Mouse (Mus musculus) kidney, adult 2 months (tissue): ENCODE measurements around the gene Aloxe3. TPM values are rescaled to one million over a fixed set of nuclear protein-coding genes. Genes with fewer than 3 reads are reported as not detected.

Experiments used
- DNase-seq: peaks from one replicate; pipeline ENCODE4 v3.0.0; 2021
- H3K27ac ChIP-seq: fragments of 200-500 bp; 2 replicates; pipeline ENCODE4 v1.5.1; 2012; ENCODE audit warnings: low read depth, low read length, control low read depth, inconsistent platforms; ENCODE audit not compliant: insufficient read depth
- H3K27me3 ChIP-seq: fragments of 200-500 bp; replicated peaks from 2 replicates; pipeline ENCODE4 v1.6.1; 2012; ENCODE audit warnings: mild to moderate bottlenecking, moderate library complexity, low read length, inconsistent platforms; ENCODE audit not compliant: control insufficient read depth, insufficient read depth
- H3K36me3 ChIP-seq: fragments of 200-500 bp; 2 replicates; pipeline ENCODE4 v1.6.1; 2012; ENCODE audit warnings: mild to moderate bottlenecking, moderate library complexity, low read length, inconsistent platforms; ENCODE audit not compliant: control insufficient read depth, insufficient read depth
- H3K4me1 ChIP-seq: fragments of 200-500 bp; 2 replicates; pipeline ENCODE4 v1.6.1; 2011; ENCODE audit warnings: low read length; ENCODE audit not compliant: control insufficient read depth, insufficient read depth
- H3K4me3 ChIP-seq: fragments of 200-500 bp; 2 replicates; pipeline ENCODE4 v1.5.1; 2011; ENCODE audit warnings: mild to moderate bottlenecking, low read depth, low read length, control low read depth; ENCODE audit not compliant: insufficient read depth
- CTCF ChIP-seq: fragments of 200-500 bp; conservative IDR thresholded peaks from 2 replicates; pipeline ENCODE4 v1.5.1; 2011; ENCODE audit warnings: low read depth, mild to moderate bottlenecking, control low read depth, low read length, moderate library complexity, mixed read lengths; ENCODE audit not compliant: insufficient read depth, insufficient read length
- POLR2A ChIP-seq: fragments of 200-500 bp; IDR thresholded peaks from one replicate; pipeline ENCODE4 v1.6.1; 2011; ENCODE audit warnings: low read depth, low read length, control low read depth
- WGBS: fragments of 180-500 bp; shearing (Covaris S2); methylation state at CpG from one replicate; pipeline ENCODE4 v1.1.7; 2018; 5-methylcytosine and 5-hydroxymethylcytosine counted together
- polyA plus RNA-seq: library from polyadenylated mRNA; depleted of rRNA; stranded (reverse); fragments of >200 nt; gene quantifications from 2 replicates; pipeline ENCODE4 v1.2.3, GENCODE M21; 2012

Aloxe3 gene
- polyA plus RNA-seq, 1 experiment, result 0.39 TPM

DNA sequence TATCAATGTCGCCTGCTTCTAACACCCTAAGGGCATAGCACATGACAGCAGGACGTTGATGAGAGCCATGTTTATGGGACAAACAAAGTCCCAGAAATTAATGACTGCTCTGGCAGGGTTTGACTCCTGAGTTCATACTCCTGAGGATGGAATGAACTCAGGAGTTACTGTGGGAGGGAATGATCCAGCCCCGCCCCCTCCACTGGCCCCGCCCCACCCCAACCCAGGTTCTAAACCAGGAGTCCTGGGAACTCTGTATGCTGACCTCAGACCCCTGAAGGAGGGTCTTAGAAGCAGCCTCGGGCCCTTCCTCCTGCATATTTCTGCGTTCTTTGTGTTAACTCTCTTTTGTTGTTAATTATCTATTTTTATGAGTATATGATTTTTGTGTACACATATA, 40.1 kb upstream of the Aloxe3 start:
- Histone ChIP-seq H3K36me3 (no peaks in the 10 kb centered on the region), H3K27ac (no peak overlapping the region), H3K4me3 (no peak overlapping the region), H3K4me1 (peaks cover 6% of the 10 kb centered on the region), H3K27me3 (no peaks in the 10 kb centered on the region)
- WGBS, result 55% methylated on average over 6 of the region's 6 CpGs
- TF ChIP-seq POLR2A, result no peak
- no peak for TF ChIP-seq CTCF
- no peak for DNase-seq

DNA sequence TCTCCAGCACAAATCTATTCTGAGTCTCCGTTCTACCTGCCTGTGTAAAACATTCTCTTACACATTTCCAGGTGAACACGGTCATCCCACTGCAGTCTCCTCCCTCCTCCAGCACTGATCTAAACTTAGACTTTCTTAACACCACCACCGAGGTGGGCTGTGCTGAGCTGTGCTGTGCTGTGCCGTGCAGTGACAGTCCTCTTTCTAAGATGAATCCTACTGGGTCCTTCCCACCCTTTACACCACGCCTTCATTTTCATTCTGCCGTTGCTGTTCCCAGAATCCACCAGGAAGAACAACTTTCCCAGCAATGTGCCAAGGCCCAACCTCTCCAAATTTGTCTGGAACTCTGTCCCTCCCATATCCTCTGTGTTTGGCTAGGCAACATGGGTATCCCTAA, 39.3 kb upstream of the Aloxe3 start:
- no peak for DNase-seq
- no peak overlapping the region for H3K27ac ChIP-seq
- H3K4me1 ChIP-seq, result peaks cover 6% of the 10 kb centered on the region
- TF ChIP-seq POLR2A (no peak), CTCF (no peak)
- no peaks in the 10 kb centered on the region for H3K27me3 ChIP-seq
- WGBS, result 57% methylated on average over 6 of the region's 6 CpGs
- no peak overlapping the region for H3K4me3 ChIP-seq
- H3K36me3 ChIP-seq, result no peaks in the 10 kb centered on the region

DNA sequence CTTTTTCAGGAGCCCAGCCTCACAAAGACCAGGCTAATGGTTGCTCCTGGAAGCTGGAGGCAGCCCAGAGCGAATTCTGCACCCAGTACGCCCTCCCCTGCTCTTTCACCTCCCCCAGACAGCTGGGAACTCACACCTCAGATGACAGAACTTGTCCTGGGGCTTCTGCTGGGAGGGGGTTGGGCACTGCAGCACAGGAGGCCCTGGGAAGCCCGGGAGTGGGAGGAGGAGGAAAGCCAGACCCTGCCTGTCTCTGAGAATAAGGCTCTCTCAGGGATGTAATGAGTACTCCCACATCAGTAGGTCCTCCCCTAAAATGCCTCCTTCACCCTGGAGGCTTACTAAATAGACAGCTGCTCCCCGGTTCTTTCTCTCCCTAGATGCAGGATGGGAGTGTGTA, 38.6 kb upstream of the Aloxe3 start:
- Histone ChIP-seq H3K27ac (no peak overlapping the region), H3K36me3 (no peaks in the 10 kb centered on the region), H3K4me1 (peaks cover 6% of the 10 kb centered on the region), H3K4me3 (no peak overlapping the region), H3K27me3 (no peaks in the 10 kb centered on the region)
- DNase-seq, result no peak
- TF ChIP-seq POLR2A (no peak), CTCF (no peak)
- WGBS, result 65% methylated on average over 4 of the region's 4 CpGs

DNA sequence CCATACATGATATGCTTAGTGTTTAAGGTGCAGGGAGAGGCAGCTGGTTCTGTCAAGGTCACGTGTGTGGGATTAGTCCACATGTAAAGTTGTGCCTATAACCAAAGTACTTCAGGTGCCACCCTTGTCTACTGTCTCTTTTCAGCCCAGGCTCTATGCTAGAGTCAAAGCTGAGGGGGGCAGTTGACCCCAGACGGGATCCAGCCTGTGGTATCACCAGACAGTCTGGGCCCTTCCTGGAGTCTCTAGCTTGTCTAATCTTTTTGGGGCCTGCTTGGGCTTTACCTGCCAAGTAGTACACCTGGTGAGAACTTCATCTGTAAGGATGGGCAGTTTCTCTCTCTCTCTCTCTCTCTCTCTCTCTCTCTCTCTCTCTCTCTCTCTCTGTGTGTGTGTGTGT, 38.1 kb upstream of the Aloxe3 start:
- DNase-seq, result no peak
- WGBS, result 90% methylated on average over 2 of the region's 2 CpGs
- no peaks in the 10 kb centered on the region for H3K36me3 ChIP-seq
- no peak for TF ChIP-seq POLR2A
- no peak for TF ChIP-seq CTCF
- H3K4me1 ChIP-seq, result peaks cover 7% of the 10 kb centered on the region
- H3K27ac ChIP-seq, result no peak overlapping the region
- H3K4me3 ChIP-seq, result no peak overlapping the region
- H3K27me3 ChIP-seq, result no peaks in the 10 kb centered on the region

DNA sequence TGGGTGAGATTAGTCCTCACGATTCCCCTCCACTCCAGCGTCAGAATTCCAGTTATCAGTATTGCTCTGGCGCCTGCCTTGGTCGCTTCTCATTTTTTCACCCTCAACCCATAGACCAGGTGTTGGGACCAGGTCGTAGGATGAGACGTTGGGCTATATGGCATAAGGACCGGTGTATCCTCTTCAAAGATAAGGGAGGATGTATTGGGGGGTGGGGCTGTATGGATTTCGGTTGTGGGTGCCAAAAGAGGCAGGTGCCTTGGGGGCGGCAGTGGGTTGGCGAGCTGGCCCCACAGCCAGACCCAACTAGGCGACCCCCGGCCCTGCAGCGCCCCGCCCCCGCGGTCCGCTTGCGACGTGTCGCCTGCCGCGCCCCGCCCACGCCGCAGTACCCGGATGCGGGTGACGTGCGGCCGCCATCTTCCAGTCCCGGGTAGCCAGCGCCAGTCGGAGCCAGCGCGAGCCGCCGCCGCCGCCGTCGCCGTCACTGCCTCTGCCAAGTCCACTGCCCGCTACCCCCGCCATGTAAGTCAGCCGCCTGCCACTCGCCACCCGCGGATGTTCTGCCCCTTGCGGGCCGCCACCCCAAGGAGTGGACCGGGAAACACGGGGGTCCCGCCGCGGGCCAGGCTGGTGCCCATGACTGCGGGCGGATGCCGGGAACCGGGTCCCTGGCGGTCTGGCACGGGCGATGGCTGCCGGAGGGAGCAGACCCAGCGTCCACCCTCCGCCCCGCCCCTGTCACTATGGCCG, 37.4 kb upstream of the Aloxe3 start, which contains the start of gene Vamp2:
TSS of gene Vamp2 (plus strand) at position 388 of the 753 bp plus-strand sequence.
- no peaks in the 10 kb centered on the region for H3K36me3 ChIP-seq
- peak within 1 kb of the TSS; percentile 98 for H3K4me3 ChIP-seq
- H3K4me1 ChIP-seq, result peaks cover 11% of the 10 kb centered on the region
- no peaks in the 10 kb centered on the region for H3K27me3 ChIP-seq
- WGBS, result 1% methylated on average over 67 of the region's 67 CpGs
- peak; percentile 92 for DNase-seq
- TF ChIP-seq POLR2A, result no peak
- TF ChIP-seq CTCF, result no peak
- H3K27ac ChIP-seq, result peak within 1 kb of the TSS; percentile 98

DNA sequence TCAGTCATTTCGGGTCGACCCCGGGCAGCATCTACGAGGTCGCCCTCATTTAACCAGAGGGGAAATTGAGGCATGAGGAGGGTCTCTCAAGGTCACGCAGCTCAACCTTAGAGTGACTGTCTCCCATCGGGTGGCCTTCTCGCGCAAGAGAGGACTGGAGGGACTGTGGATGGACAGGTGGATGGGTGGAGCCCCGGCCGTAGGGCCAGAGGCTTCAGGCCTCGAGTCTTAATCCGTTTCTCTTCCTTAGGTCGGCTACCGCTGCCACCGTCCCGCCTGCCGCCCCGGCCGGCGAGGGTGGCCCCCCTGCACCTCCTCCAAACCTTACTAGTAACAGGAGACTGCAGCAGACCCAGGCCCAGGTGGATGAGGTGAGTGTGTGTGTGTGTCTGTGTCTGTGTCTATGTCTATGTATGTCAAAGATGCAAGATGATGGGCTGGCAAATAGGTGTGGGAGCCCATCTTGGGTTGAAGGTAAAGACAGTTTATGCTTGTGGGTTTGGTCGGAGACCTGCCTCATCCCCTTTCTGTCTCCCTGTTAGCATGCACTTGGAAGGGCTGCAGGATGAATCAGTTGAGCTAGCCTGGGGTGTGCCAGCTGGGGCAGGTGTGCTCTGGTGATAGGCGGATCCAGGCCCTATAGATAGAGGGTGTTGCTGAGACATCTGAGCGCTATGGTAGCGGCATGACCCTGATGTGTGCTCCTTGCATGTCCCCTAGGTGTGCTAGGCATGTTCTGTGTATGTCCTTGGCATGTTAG, 36.7 kb upstream of the Aloxe3 start:
- peak overlapping the region; percentile 98 for H3K27ac ChIP-seq
- H3K27me3 ChIP-seq, result no peaks in the 10 kb centered on the region
- peaks cover 11% of the 10 kb centered on the region for H3K4me1 ChIP-seq
- DNase-seq, result peak; percentile 47
- H3K36me3 ChIP-seq, result no peaks in the 10 kb centered on the region
- TF ChIP-seq POLR2A (no peak), CTCF (no peak)
- H3K4me3 ChIP-seq, result peak overlapping the region; percentile 98
- 7% methylated on average over 25 of the region's 25 CpGs for WGBS
